Mouse (Mus musculus): ENCODE measurements around the gene Usp22. TPM values are rescaled to one million over a fixed set of nuclear protein-coding genes. Genes with fewer than 3 reads are reported as not detected.

Usp22 gene
- polyA plus RNA-seq, 1 experiment: 25.1 TPM

- H3K4me3 ChIP-seq (ENCODE audit: low read depth, low read length): no peak overlapping the region
- 29% methylated on average over 20 of the region's 20 CpGs for WGBS
These were observed 37.2 kb upstream of the Usp22 start for GRCm38 (mm10) chr11:61212102-61212501.

GRCm38 (mm10) chr11:61208316-61208715, 33.5 kb upstream of the Usp22 start:
- TF ChIP-seq POLR2A (IDR thresholded peaks at IDR 0.05; ENCODE audit: low read depth, low read length) (no peak), CTCF (IDR thresholded peaks at IDR 0.05; ENCODE audit: extremely low read depth, insufficient read length, insufficient replicate concordance, low read depth, low read length) (no peak)
- Histone ChIP-seq H3K4me1 (ENCODE audit: control insufficient read depth, insufficient read depth, insufficient read length, low read length) (no peaks in the 10 kb centered on the region), H3K36me3 (ENCODE audit: control insufficient read depth, insufficient read depth, low read length) (no peaks in the 10 kb centered on the region), H3K27ac (ENCODE audit: insufficient read depth, low read depth, low read length) (no peak overlapping the region), H3K4me3 (ENCODE audit: low read depth, low read length) (no peak overlapping the region), H3K27me3 (ENCODE audit: control insufficient read depth, insufficient read depth, low read length) (no peaks in the 10 kb centered on the region)
- 41% methylated on average over 10 of the region's 10 CpGs for WGBS

More at GRCm38 (mm10) chr11:61212102-61212501, 37.2 kb upstream of the Usp22 start:
- no peaks in the 10 kb centered on the region for H3K27me3 ChIP-seq (ENCODE audit: control insufficient read depth, insufficient read depth, low read length)
- TF ChIP-seq CTCF (IDR thresholded peaks at IDR 0.05; ENCODE audit: extremely low read depth, insufficient read length, insufficient replicate concordance, low read depth, low read length) (0 out of 2 replicates have a peak, but pooled peaks have one; percentile 30), POLR2A (IDR thresholded peaks at IDR 0.05; ENCODE audit: low read depth, low read length) (no peak)
- no peak overlapping the region for H3K27ac ChIP-seq (ENCODE audit: insufficient read depth, low read depth, low read length)
- no peaks in the 10 kb centered on the region for H3K4me1 ChIP-seq (ENCODE audit: control insufficient read depth, insufficient read depth, insufficient read length, low read length)
- H3K36me3 ChIP-seq (ENCODE audit: control insufficient read depth, insufficient read depth, low read length): no peaks in the 10 kb centered on the region

GRCm38 (mm10) chr11:61207487-61208246, 32.8 kb upstream of the Usp22 start, which contains the start of gene Aldh3a1:
Aldh3a1 (plus strand) TSS chr11:61207537.
- 65% methylated on average over 10 of the region's 10 CpGs for WGBS
- Histone ChIP-seq H3K4me3 (ENCODE audit: low read depth, low read length) (no peak within 1 kb of the TSS), H3K4me1 (ENCODE audit: control insufficient read depth, insufficient read depth, insufficient read length, low read length) (no peaks in the 10 kb centered on the region), H3K27ac (ENCODE audit: insufficient read depth, low read depth, low read length) (no peak within 1 kb of the TSS), H3K36me3 (ENCODE audit: control insufficient read depth, insufficient read depth, low read length) (no peaks in the 10 kb centered on the region), H3K27me3 (ENCODE audit: control insufficient read depth, insufficient read depth, low read length) (no peaks in the 10 kb centered on the region)
- TF ChIP-seq CTCF (IDR thresholded peaks at IDR 0.05; ENCODE audit: extremely low read depth, insufficient read length, insufficient replicate concordance, low read depth, low read length): no peak
- no peak for TF ChIP-seq POLR2A (IDR thresholded peaks at IDR 0.05; ENCODE audit: low read depth, low read length)

- H3K36me3 ChIP-seq (ENCODE audit: control insufficient read depth, insufficient read depth, low read length): no peaks in the 10 kb centered on the region
- TF ChIP-seq POLR2A (IDR thresholded peaks at IDR 0.05; ENCODE audit: low read depth, low read length) (no peak), CTCF (IDR thresholded peaks at IDR 0.05; ENCODE audit: extremely low read depth, insufficient read length, insufficient replicate concordance, low read depth, low read length) (no peak)
- H3K27me3 ChIP-seq (ENCODE audit: control insufficient read depth, insufficient read depth, low read length): no peaks in the 10 kb centered on the region
- no peaks in the 10 kb centered on the region for H3K4me1 ChIP-seq (ENCODE audit: control insufficient read depth, insufficient read depth, insufficient read length, low read length)
- WGBS: 93% methylated on average over 3 of the region's 3 CpGs
- no peak overlapping the region for H3K4me3 ChIP-seq (ENCODE audit: low read depth, low read length)
- no peak overlapping the region for H3K27ac ChIP-seq (ENCODE audit: insufficient read depth, low read depth, low read length)
These were observed 31.3 kb upstream of the Usp22 start for GRCm38 (mm10) chr11:61206136-61206535.

GRCm38 (mm10) chr11:61205167-61205950, 30.5 kb upstream of the Usp22 start:
- no peak overlapping the region for H3K4me3 ChIP-seq (ENCODE audit: low read depth, low read length)
- 89% methylated on average over 10 of the region's 10 CpGs for WGBS
- H3K36me3 ChIP-seq (ENCODE audit: control insufficient read depth, insufficient read depth, low read length): no peaks in the 10 kb centered on the region

GRCm38 (mm10) chr11:61202810-61203209, 28.0 kb upstream of the Usp22 start:
- WGBS: 64% methylated on average over 2 of the region's 2 CpGs
- no peaks in the 10 kb centered on the region for H3K36me3 ChIP-seq (ENCODE audit: control insufficient read depth, insufficient read depth, low read length)
- no peak overlapping the region for H3K4me3 ChIP-seq (ENCODE audit: low read depth, low read length)
- no peaks in the 10 kb centered on the region for H3K27me3 ChIP-seq (ENCODE audit: control insufficient read depth, insufficient read depth, low read length)
- no peak overlapping the region for H3K27ac ChIP-seq (ENCODE audit: insufficient read depth, low read depth, low read length)
- H3K4me1 ChIP-seq (ENCODE audit: control insufficient read depth, insufficient read depth, insufficient read length, low read length): peaks cover 6% of the 10 kb centered on the region; the same call in 1 of the 2 replicates
- TF ChIP-seq POLR2A (IDR thresholded peaks at IDR 0.05; ENCODE audit: low read depth, low read length): no peak
- TF ChIP-seq CTCF (IDR thresholded peaks at IDR 0.05; ENCODE audit: extremely low read depth, insufficient read length, insufficient replicate concordance, low read depth, low read length): no peak

More at GRCm38 (mm10) chr11:61205167-61205950, 30.5 kb upstream of the Usp22 start:
- no peak for TF ChIP-seq CTCF (IDR thresholded peaks at IDR 0.05; ENCODE audit: extremely low read depth, insufficient read length, insufficient replicate concordance, low read depth, low read length)
- TF ChIP-seq POLR2A (IDR thresholded peaks at IDR 0.05; ENCODE audit: low read depth, low read length): no peak
- Histone ChIP-seq H3K4me1 (ENCODE audit: control insufficient read depth, insufficient read depth, insufficient read length, low read length) (no peaks in the 10 kb centered on the region), H3K27ac (ENCODE audit: insufficient read depth, low read depth, low read length) (no peak overlapping the region), H3K27me3 (ENCODE audit: control insufficient read depth, insufficient read depth, low read length) (no peaks in the 10 kb centered on the region)

- TF ChIP-seq CTCF (IDR thresholded peaks at IDR 0.05; ENCODE audit: extremely low read depth, insufficient read length, insufficient replicate concordance, low read depth, low read length) (no peak), POLR2A (IDR thresholded peaks at IDR 0.05; ENCODE audit: low read depth, low read length) (no peak)
- Histone ChIP-seq H3K36me3 (ENCODE audit: control insufficient read depth, insufficient read depth, low read length) (no peaks in the 10 kb centered on the region), H3K4me1 (ENCODE audit: control insufficient read depth, insufficient read depth, insufficient read length, low read length) (peaks cover 6% of the 10 kb centered on the region; the same call in 1 of the 2 replicates), H3K4me3 (ENCODE audit: low read depth, low read length) (no peak overlapping the region), H3K27me3 (ENCODE audit: control insufficient read depth, insufficient read depth, low read length) (no peaks in the 10 kb centered on the region), H3K27ac (ENCODE audit: insufficient read depth, low read depth, low read length) (no peak overlapping the region)
- WGBS: 80% methylated on average over 6 of the region's 6 CpGs
These were observed 27.3 kb upstream of the Usp22 start for GRCm38 (mm10) chr11:61202186-61202585.

Data from small intestine, adult 2 months (tissue).